In the genomic region with DNA sequence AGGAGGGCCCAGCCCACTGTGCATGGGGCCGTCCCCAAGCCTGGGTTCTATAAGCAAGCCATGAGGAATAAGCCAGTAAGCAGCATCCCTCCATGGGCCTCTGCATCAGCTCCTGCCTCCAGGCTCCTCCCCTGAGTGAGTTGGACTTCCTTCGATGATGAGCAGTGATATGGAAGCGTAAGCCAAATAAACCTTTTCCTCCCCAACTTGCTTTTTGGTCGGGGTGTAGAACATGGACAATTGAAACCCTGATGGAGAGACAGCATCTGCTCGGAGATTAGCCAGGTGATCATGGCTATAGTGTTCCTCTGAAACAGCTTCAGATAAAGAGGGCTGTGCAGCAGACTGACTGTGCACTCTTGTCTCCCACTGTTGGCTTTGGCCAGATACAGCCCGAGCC, we compare ENCODE assay signal across 20 mouse cellular contexts. TPM values are rescaled to one million over a fixed set of nuclear protein-coding genes. Genes with fewer than 3 reads are reported as not detected.
"Had no signal": no experiment of that assay in that cellular context is flagged by ENCODE, and none has a peak within 500 bp of the region (broad histone marks: within the 10 kb centered on the region; RNA-seq: fewer than 3 reads in every experiment).

No protein-coding gene starts in this region.

- H3K9me3 ChIP-seq: limb, embryonic 12.5 days; liver, embryonic 12.5 days; liver, embryonic 15.5 days; lung, embryonic 15.5 days; midbrain, embryonic 10.5 days; neural tube, embryonic 13.5 days had no signal

- DNase-seq: kidney, adult 18-20 months; kidney, adult 9 months; layer of hippocampus, adult 9-11 months; layer of hippocampus, postnatal 36 days; liver; lung, adult 18-20 months; midbrain, embryonic 14.5 days; retina, postnatal 1 day; right cerebral cortex, postnatal 25 days; thymus, adult 18-20 months; thymus, postnatal 36 days had no signal

- H3K36me3 ChIP-seq: limb, embryonic 12.5 days; liver, embryonic 12.5 days; liver, embryonic 15.5 days; lung, embryonic 15.5 days; midbrain, embryonic 10.5 days; neural tube, embryonic 13.5 days had no signal

- H3K27me3 ChIP-seq: limb, embryonic 12.5 days; liver, embryonic 12.5 days; liver, embryonic 15.5 days; lung, embryonic 15.5 days; neural tube, embryonic 13.5 days had no signal

- H3K4me3 ChIP-seq: left cerebral cortex, adult 2 months; limb, embryonic 12.5 days; liver, embryonic 12.5 days; liver, embryonic 15.5 days; lung, embryonic 15.5 days; megakaryocyte, embryonic 14.5 days; midbrain, embryonic 10.5 days; neural tube, embryonic 13.5 days had no signal

- H3K27ac ChIP-seq: left cerebral cortex, adult 2 months; limb, embryonic 12.5 days; liver, embryonic 12.5 days; liver, embryonic 15.5 days; neural tube, embryonic 13.5 days had no signal

- H3K4me1 ChIP-seq: liver, embryonic 15.5 days had no signal

RNA-seq across cellular contexts. Expression of a gene that starts 32.0 kb away (rescaled TPM):
- total RNA-seq: neutrophil, adult 5-6 weeks had no signal
